Mouse (Mus musculus) intestine, embryonic 16.5 days (tissue): ENCODE data around the gene 3830417A13Rik. TPM values are rescaled to one million over a fixed set of nuclear protein-coding genes. Genes with fewer than 3 reads are reported as not detected.

ENCODE experiments used
- ATAC-seq: fragments of 200-750 bp; cut with Nextera tagmentation; 2 replicates; pipeline ENCODE4 v1.8.0; 2017; ENCODE audit warnings: moderate TSS enrichment, moderate library complexity
- H3K27ac ChIP-seq: fragments of 300-500 bp; sonication (generic); 2 replicates; pipeline ENCODE4 v1.5.1; 2014; ENCODE audit warnings: mild to moderate bottlenecking, low read length
- H3K27me3 ChIP-seq: fragments of 300-500 bp; sonication (generic); replicated peaks from 2 replicates; pipeline ENCODE4 v1.6.1; 2014; ENCODE audit warnings: low read length, control low read depth, mixed read lengths; ENCODE audit not compliant: control insufficient read depth, insufficient read depth
- H3K36me3 ChIP-seq: fragments of 300-500 bp; sonication (generic); 2 replicates; pipeline ENCODE4 v1.6.1; 2014; ENCODE audit warnings: low read length, control low read depth; ENCODE audit not compliant: control insufficient read depth, insufficient read depth
- H3K4me1 ChIP-seq: fragments of 300-500 bp; sonication (generic); 2 replicates; pipeline ENCODE4 v1.6.1; 2014; ENCODE audit warnings: low read length, control low read depth, mixed read lengths; ENCODE audit not compliant: control insufficient read depth, insufficient read depth
- H3K4me2 ChIP-seq: fragments of 300-500 bp; sonication (generic); 2 replicates; pipeline ENCODE4 v1.6.1; 2014; ENCODE audit warnings: low read depth, low read length, control low read depth
- H3K4me3 ChIP-seq: fragments of 300-500 bp; sonication (generic); 2 replicates; pipeline ENCODE4 v1.5.1; 2014; ENCODE audit warnings: mild to moderate bottlenecking, low read length
- H3K9ac ChIP-seq: fragments of 300-500 bp; sonication (generic); 2 replicates; pipeline ENCODE4 v1.6.1; 2014; ENCODE audit warnings: low read depth, low read length
- H3K9me3 ChIP-seq: fragments of 300-500 bp; sonication (generic); 2 replicates; pipeline ENCODE4 v1.6.1; 2016; ENCODE audit warnings: low read length, control low read depth; ENCODE audit not compliant: control insufficient read depth
- WGBS: fragments of 180-500 bp; shearing (Covaris S2); extraction: QIAGEN DNeasy Blood & Tissue Kit; methylation state at CpG from one replicate; pipeline ENCODE4 v1.1.7; 2014; 5-methylcytosine and 5-hydroxymethylcytosine counted together
- polyA plus RNA-seq: library from polyadenylated mRNA; unstranded; fragments of >200 nt; fragmentation: Nextera tagmentation; extraction: Ambion mirVana; gene quantifications from 2 replicates; pipeline ENCODE4 v1.2.1, GENCODE M21; 2015

3830417A13Rik gene
- 0.07 and 0.16 TPM in 2 replicates for polyA plus RNA-seq

GRCm38 (mm10) chrX:64173248-64173647 lies at the start of gene 3830417A13Rik:
TSS of gene 3830417A13Rik (plus strand) at chrX:64173548.
- Histone ChIP-seq H3K9me3 (no peaks in the 10 kb centered on the region), H3K4me3 (no peak within 1 kb of the TSS), H3K36me3 (no peaks in the 10 kb centered on the region), H3K27ac (no peak within 1 kb of the TSS), H3K27me3 (no peaks in the 10 kb centered on the region), H3K4me1 (no peaks in the 10 kb centered on the region), H3K4me2 (no peak within 1 kb of the TSS), H3K9ac (no peak within 1 kb of the TSS)
- no peak for ATAC-seq
- WGBS = 85% methylated on average over 11 of the region's 11 CpGs

DNA sequence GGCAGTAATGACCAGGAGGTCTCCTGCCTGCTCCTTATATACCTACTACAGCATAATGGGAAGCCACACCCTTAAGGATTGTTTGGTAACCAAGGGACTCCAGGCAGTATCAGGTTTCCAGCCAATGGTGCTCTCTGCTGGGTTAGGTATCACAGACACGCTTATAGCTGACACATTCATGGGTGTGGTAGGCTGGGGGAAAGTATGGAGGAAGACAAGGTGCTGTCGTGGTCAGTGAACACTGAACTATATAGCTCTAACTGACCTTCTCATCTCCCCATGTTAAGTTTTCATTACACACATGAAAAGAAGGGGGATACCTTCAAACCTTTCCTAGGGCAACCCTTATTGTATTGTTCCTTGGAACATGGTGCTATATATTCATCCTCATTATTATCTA lies 21.2 kb upstream of the 3830417A13Rik start, which contains the start of gene Gm6760:
Gm6760 (minus strand) TSS at position 101 of the 400 bp plus-strand sequence.
- no peak for ATAC-seq
- Histone ChIP-seq H3K4me2 (no peak within 1 kb of the TSS), H3K9me3 (no peaks in the 10 kb centered on the region), H3K4me3 (no peak within 1 kb of the TSS), H3K4me1 (no peaks in the 10 kb centered on the region), H3K27ac (no peak within 1 kb of the TSS), H3K9ac (no peak within 1 kb of the TSS), H3K27me3 (no peaks in the 10 kb centered on the region), H3K36me3 (no peaks in the 10 kb centered on the region)
- WGBS = 50% methylated on average over 2 of the region's 2 CpGs

DNA sequence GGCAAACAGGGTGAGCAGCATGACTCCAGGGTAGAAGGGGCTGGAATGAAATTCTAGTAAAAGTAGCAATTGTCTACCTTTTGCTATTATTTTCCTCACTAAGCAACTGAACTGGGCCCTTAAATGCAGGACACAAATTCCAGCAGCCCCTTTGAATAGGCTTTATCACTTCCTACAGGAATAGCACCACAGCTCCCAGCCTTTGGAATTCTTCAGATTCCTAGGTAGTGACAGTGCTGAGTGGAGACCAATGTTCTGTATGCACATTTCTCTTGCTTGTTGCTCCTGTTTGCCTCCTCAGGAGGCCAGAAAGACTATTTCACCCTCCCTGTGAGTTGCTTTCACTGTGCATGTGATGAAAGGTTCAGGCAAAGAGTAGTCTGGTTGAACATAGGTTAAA lies 7.9 kb downstream of the 3830417A13Rik start:
- Histone ChIP-seq H3K4me3 (no peak overlapping the region), H3K4me2 (no peak overlapping the region), H3K27ac (no peak overlapping the region), H3K27me3 (no peaks in the 10 kb centered on the region), H3K36me3 (no peaks in the 10 kb centered on the region), H3K9ac (no peak overlapping the region), H3K9me3 (no peaks in the 10 kb centered on the region), H3K4me1 (no peaks in the 10 kb centered on the region)
- no peak for ATAC-seq

Other genes with a start within 250 kb of the 3830417A13Rik start
- not detected in 2 replicates for gene Gm6760, start 21.4 kb upstream of the 3830417A13Rik start, polyA plus RNA-seq
- 2.2 and 2.3 TPM in 2 replicates for gene Slitrk4, start 103.4 kb downstream of the 3830417A13Rik start, polyA plus RNA-seq